Mouse (Mus musculus) CD4-positive, CD25-positive, alpha-beta regulatory T cell, adult 4 months (primary cell): ENCODE results near the gene Nit2. TPM values are rescaled to one million over a fixed set of nuclear protein-coding genes. Genes with fewer than 3 reads are reported as not detected.

Source experiments
- ATAC-seq: one replicate; pipeline ENCODE4 v1.8.0; 2017
- polyA plus RNA-seq, 2 experiments: library from polyadenylated mRNA; unstranded; fragments of 100-300 nt; shearing (Covaris generic); gene quantifications; one replicate each; pipeline ENCODE4 v1.2.1; 2017

Nit2 gene
- polyA plus RNA-seq, 2 experiments from 2014 or later: 41.0 to 42.3 TPM

GRCm38 (mm10) chr16:57159835-57160234, 7.3 kb downstream of the Nit2 start:
- ATAC-seq: no peak

- no peak for ATAC-seq
Observed at GRCm38 (mm10) chr16:57157728-57158127, 9.4 kb downstream of the Nit2 start.

GRCm38 (mm10) chr16:57157076-57157475, 10.1 kb downstream of the Nit2 start:
- no peak for ATAC-seq

- ATAC-seq: no peak
Observed at GRCm38 (mm10) chr16:57155899-57156298, 11.2 kb downstream of the Nit2 start.

GRCm38 (mm10) chr16:57151437-57151836, 15.7 kb downstream of the Nit2 start:
- no peak for ATAC-seq

- ATAC-seq: no peak
Observed at GRCm38 (mm10) chr16:57144741-57145140, 22.4 kb downstream of the Nit2 start.

GRCm38 (mm10) chr16:57133611-57134010, 33.5 kb downstream of the Nit2 start:
- ATAC-seq: no peak

- ATAC-seq: no peak
Observed at GRCm38 (mm10) chr16:57132326-57132725, 34.8 kb downstream of the Nit2 start.

- no peak for ATAC-seq
Observed at GRCm38 (mm10) chr16:57131544-57131943, 35.6 kb downstream of the Nit2 start.

- no peak for ATAC-seq
Observed at GRCm38 (mm10) chr16:57130752-57131400, 36.3 kb downstream of the Nit2 start.

GRCm38 (mm10) chr16:57127825-57128224, 39.3 kb downstream of the Nit2 start:
- no peak for ATAC-seq

GRCm38 (mm10) chr16:57126268-57126667, 40.9 kb downstream of the Nit2 start:
- ATAC-seq: no peak

- no peak for ATAC-seq
Observed at GRCm38 (mm10) chr16:57122682-57123445, 44.3 kb downstream of the Nit2 start.

- ATAC-seq: peak; percentile 3
Observed at GRCm38 (mm10) chr16:57121816-57122415, 45.2 kb downstream of the Nit2 start.

GRCm38 (mm10) chr16:57120913-57121815, 46.0 kb downstream of the Nit2 start, which contains the start of gene Tomm70a:
Gene Tomm70a, plus strand, starts transcription at chr16:57121703.
- peak; percentile 94 for ATAC-seq

- no peak for ATAC-seq
Observed at GRCm38 (mm10) chr16:57117562-57117961, 49.6 kb downstream of the Nit2 start.

GRCm38 (mm10) chr16:57116066-57116465, 51.1 kb downstream of the Nit2 start:
- ATAC-seq: peak; percentile 60

Other genes with a start within 250 kb of the Nit2 start
- gene Lnp1, start 239.3 kb downstream of the Nit2 start, polyA plus RNA-seq: not detected
- not detected for gene Tmem45a2, start 96.0 kb downstream of the Nit2 start, polyA plus RNA-seq
- gene Tomm70a, start 45.6 kb downstream of the Nit2 start, polyA plus RNA-seq: 10 to 100 TPM in 1 of 2 experiments, 1 to 10 TPM in 1; 8.8 to 12.1 TPM
- 10 to 100 TPM; 26.1 to 26.7 TPM for gene Tbc1d23, start 64.2 kb upstream of the Nit2 start, polyA plus RNA-seq
- gene Tmem30c, start 125.5 kb upstream of the Nit2 start, polyA plus RNA-seq: not detected
- 10 to 100 TPM; 14.2 to 14.9 TPM for gene Filip1l, start 185.8 kb upstream of the Nit2 start, polyA plus RNA-seq